In the genomic region with DNA sequence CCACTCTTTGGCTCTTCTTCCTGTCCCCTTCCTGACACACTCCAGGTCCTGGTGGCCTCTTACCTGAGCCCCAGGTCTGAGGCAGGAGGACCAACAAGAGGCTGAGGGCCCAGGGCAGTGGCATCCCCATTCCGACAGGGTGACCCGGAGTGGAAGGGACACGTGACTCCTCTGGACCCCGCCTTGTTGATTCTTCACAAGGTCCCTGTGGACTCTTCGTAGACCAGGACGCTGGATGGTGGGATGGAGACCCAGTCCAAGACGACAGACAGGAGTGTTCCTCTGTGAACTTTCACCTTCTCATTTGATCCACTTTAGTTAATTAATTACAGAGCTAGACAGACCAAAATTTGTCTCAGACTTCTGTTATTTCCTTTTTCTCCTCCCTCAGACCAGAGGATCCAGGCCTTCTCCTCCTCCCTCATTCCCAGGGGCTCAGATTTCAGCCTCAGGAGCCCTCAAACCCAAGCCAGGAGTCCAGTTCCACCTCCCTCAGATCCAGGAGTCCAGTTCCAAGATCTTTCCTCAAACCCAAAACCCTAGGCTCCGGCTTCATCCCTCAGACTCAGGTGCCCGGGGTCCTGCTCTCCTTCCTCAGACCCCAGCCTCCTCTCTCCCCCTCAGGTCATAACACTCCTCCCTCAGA, we compare ENCODE assay signal across 9 mouse cellular contexts. TPM values are rescaled to one million over a fixed set of nuclear protein-coding genes. Genes with fewer than 3 reads are reported as not detected.
DNase-seq lines count a peak whose midpoint lies in the region; ATAC-seq lines count a peak whose summit lies in the region.
"Had no signal": no experiment of that assay in that cellular context is flagged by ENCODE, and none has a peak within 500 bp of the region (broad histone marks: within the 10 kb centered on the region; RNA-seq: fewer than 3 reads in every experiment).

No protein-coding gene starts in this region.

- no peak for ATAC-seq in embryonic facial prominence, embryonic 12.5 days (ENCODE audit: insufficient number of reproducible peaks, insufficient read depth, low FRiP score, low TSS enrichment)
- ATAC-seq in lung, embryonic 16.5 days (ENCODE audit: low read depth): peak; percentile 10; the same call in 1 of the 2 replicates
- ATAC-seq in megakaryocyte progenitor cell, adult 5-6 weeks (replicated peaks; ENCODE audit: poor library complexity): no peak

- peak overlapping the region; percentile 20; the same call in 1 of the 2 replicates for H3K4me3 ChIP-seq in embryonic facial prominence, embryonic 12.5 days
- peak overlapping the region; percentile 56 for H3K4me3 ChIP-seq in lung, embryonic 16.5 days (ENCODE audit: low read length)

- no peaks in the 10 kb centered on the region for H3K36me3 ChIP-seq in embryonic facial prominence, embryonic 12.5 days
- peaks cover 4% of the 10 kb centered on the region; the same call in 1 of the 2 replicates for H3K36me3 ChIP-seq in lung, embryonic 16.5 days (ENCODE audit: control insufficient read depth, insufficient read depth, low read length)

- H3K9ac ChIP-seq in embryonic facial prominence, embryonic 12.5 days: peak overlapping the region; percentile 49; the same call in 1 of the 2 replicates
- peak overlapping the region; percentile 74 for H3K9ac ChIP-seq in lung, embryonic 16.5 days (ENCODE audit: low read length)

- peak overlapping the region; percentile 90 for H3K27ac ChIP-seq in embryonic facial prominence, embryonic 12.5 days
- H3K27ac ChIP-seq in lung, embryonic 16.5 days (ENCODE audit: low read length): peak overlapping the region; percentile 91

- no peaks in the 10 kb centered on the region for H3K9me3 ChIP-seq in embryonic facial prominence, embryonic 12.5 days
- H3K9me3 ChIP-seq in lung, embryonic 16.5 days (ENCODE audit: control insufficient read depth, low read length): no peaks in the 10 kb centered on the region

- peak; percentile 58 for DNase-seq in gastrocnemius, postnatal 14 days
- DNase-seq in gastrocnemius, postnatal 10 days: no peak
- peak; percentile 56 for DNase-seq in kidney, adult 18-20 months
- DNase-seq in urinary bladder, postnatal 10 days (ENCODE audit: low spot score): no peak
- no peak for DNase-seq in right cerebral cortex, postnatal 25 days

- peak overlapping the region; percentile 36 for H3K4me2 ChIP-seq in embryonic facial prominence, embryonic 12.5 days (replicated peaks)
- H3K4me2 ChIP-seq in lung, embryonic 16.5 days (ENCODE audit: low read depth, low read length): peak overlapping the region; percentile 69

- no peaks in the 10 kb centered on the region for H3K27me3 ChIP-seq in embryonic facial prominence, embryonic 12.5 days
- H3K27me3 ChIP-seq in lung, embryonic 16.5 days (ENCODE audit: control insufficient read depth, insufficient read depth, low read depth, low read length): no peaks in the 10 kb centered on the region

- intact Hi-C loops in gastrocnemius, postnatal 14 days (cut with DNase I; ENCODE audit: low total_unique reads): no loop called here

- WGBS in embryonic facial prominence, embryonic 12.5 days: 58% methylated on average over 9 of the region's 9 CpGs
- 36% methylated on average over 9 of the region's 9 CpGs for WGBS in lung, embryonic 16.5 days

- H3K4me1 ChIP-seq in embryonic facial prominence, embryonic 12.5 days: peaks cover 21% of the 10 kb centered on the region
- H3K4me1 ChIP-seq in lung, embryonic 16.5 days (replicated peaks; ENCODE audit: control insufficient read depth, insufficient read depth, low read length): peaks cover 22% of the 10 kb centered on the region

RNA-seq across cellular contexts. Expression of a gene that starts 0.6 kb away (rescaled TPM):
- total RNA-seq in gastrocnemius, postnatal 14 days (2021): 10 to 100 TPM; 62.5 to 64.4 TPM
- total RNA-seq in gastrocnemius, postnatal 10 days (2021): 10 to 100 TPM; 70.9 to 75.2 TPM
- 25.8 and 26.0 TPM in 2 replicates for polyA plus RNA-seq in embryonic facial prominence, embryonic 12.5 days (2016; fragmentation: Nextera tagmentation; extraction: Ambion mirVana)
- 93.7 and 97.1 TPM in 2 replicates for polyA plus RNA-seq in lung, embryonic 16.5 days (2015; fragmentation: Nextera tagmentation; extraction: Ambion mirVana)
- total RNA-seq in megakaryocyte progenitor cell, adult 5-6 weeks (2015): 0.54 and 0.62 TPM in 2 replicates
- total RNA-seq in megakaryocyte progenitor cell, adult 5-6 weeks (2017): 3.9 TPM in 2 replicates

RNA-seq across cellular contexts. Expression of a gene that starts 11.0 kb away (rescaled TPM):
- 10 to 100 TPM; 57.2 to 80.5 TPM for total RNA-seq in gastrocnemius, postnatal 14 days (2021)
- total RNA-seq in gastrocnemius, postnatal 10 days (2021): 100 to 1,000 TPM; 103 to 148 TPM
- polyA plus RNA-seq in embryonic facial prominence, embryonic 12.5 days (2016; fragmentation: Nextera tagmentation; extraction: Ambion mirVana): 302 and 306 TPM in 2 replicates
- polyA plus RNA-seq in lung, embryonic 16.5 days (2015; fragmentation: Nextera tagmentation; extraction: Ambion mirVana): 308 and 326 TPM in 2 replicates
- total RNA-seq in megakaryocyte progenitor cell, adult 5-6 weeks (2015): 4.6 and 7.8 TPM in 2 replicates
- 5.4 TPM in 2 replicates for total RNA-seq in megakaryocyte progenitor cell, adult 5-6 weeks (2017)

RNA-seq across cellular contexts. Expression of a gene that starts 21.2 kb away (rescaled TPM):
- 100 to 1,000 TPM; 599 to 696 TPM for total RNA-seq in gastrocnemius, postnatal 14 days (2021)
- total RNA-seq in gastrocnemius, postnatal 10 days (2021): 100 to 1,000 TPM; 762 to 817 TPM
- 1,448 and 1,491 TPM in 2 replicates for polyA plus RNA-seq in embryonic facial prominence, embryonic 12.5 days (2016; fragmentation: Nextera tagmentation; extraction: Ambion mirVana)
- polyA plus RNA-seq in lung, embryonic 16.5 days (2015; fragmentation: Nextera tagmentation; extraction: Ambion mirVana): 1,430 and 1,443 TPM in 2 replicates
- 3,046 and 3,197 TPM in 2 replicates for total RNA-seq in megakaryocyte progenitor cell, adult 5-6 weeks (2015)
- 1,081 and 1,541 TPM in 2 replicates for total RNA-seq in megakaryocyte progenitor cell, adult 5-6 weeks (2017)

RNA-seq across cellular contexts. Expression of a gene that starts 25.5 kb away (rescaled TPM):
- total RNA-seq in gastrocnemius, postnatal 14 days (2021): 100 to 1,000 TPM; 742 to 866 TPM
- total RNA-seq in gastrocnemius, postnatal 10 days (2021): 1,000 to 10,000 TPM; 1,164 to 1,215 TPM
- 1,339 and 1,342 TPM in 2 replicates for polyA plus RNA-seq in embryonic facial prominence, embryonic 12.5 days (2016; fragmentation: Nextera tagmentation; extraction: Ambion mirVana)
- 1,289 and 1,305 TPM in 2 replicates for polyA plus RNA-seq in lung, embryonic 16.5 days (2015; fragmentation: Nextera tagmentation; extraction: Ambion mirVana)
- total RNA-seq in megakaryocyte progenitor cell, adult 5-6 weeks (2015): 2,930 and 3,118 TPM in 2 replicates
- total RNA-seq in megakaryocyte progenitor cell, adult 5-6 weeks (2017): 3,320 and 3,859 TPM in 2 replicates

RNA-seq across cellular contexts. Expression of a gene that starts 33.0 kb away (rescaled TPM):
- total RNA-seq in gastrocnemius, postnatal 14 days (2021): not detected
- total RNA-seq in gastrocnemius, postnatal 10 days (2021): not detected
- polyA plus RNA-seq in embryonic facial prominence, embryonic 12.5 days (2016; fragmentation: Nextera tagmentation; extraction: Ambion mirVana): 0.22 and 0.27 TPM in 2 replicates
- polyA plus RNA-seq in lung, embryonic 16.5 days (2015; fragmentation: Nextera tagmentation; extraction: Ambion mirVana): 0.31 and 0.60 TPM in 2 replicates
- not detected in 2 replicates for total RNA-seq in megakaryocyte progenitor cell, adult 5-6 weeks (2015)
- 1.4 TPM in 1 of 2 replicates, not detected in the other for total RNA-seq in megakaryocyte progenitor cell, adult 5-6 weeks (2017)
- total RNA-seq: gastrocnemius, adult 8-10 months had no signal

Comparison
In these comparisons a context has a peak if more than half of its experiments do, and no peak if none do; other contexts are left out.
1. DNase-seq: peak in gastrocnemius, postnatal 14 days (single experiment) and kidney, adult 18-20 months (single experiment); none in gastrocnemius, postnatal 10 days (single experiment), urinary bladder, postnatal 10 days (single experiment) and right cerebral cortex, postnatal 25 days (single experiment).
2. RNA of a gene that starts 0.6 kb away (total RNA-seq): 70.9 to 75.2 TPM in gastrocnemius, postnatal 10 days and 62.5 to 64.4 TPM in gastrocnemius, postnatal 14 days; 0.54 to 3.9 TPM in megakaryocyte progenitor cell, adult 5-6 weeks; every median in the first group is over 10 times any median in the second.
3. RNA of a gene that starts 11.0 kb away (total RNA-seq): 103 to 148 TPM in gastrocnemius, postnatal 10 days and 57.2 to 80.5 TPM in gastrocnemius, postnatal 14 days; 4.6 to 7.8 TPM in megakaryocyte progenitor cell, adult 5-6 weeks; every median in the first group is over 4 times any median in the second.